Mouse (Mus musculus) heart, postnatal 0 days (tissue): ENCODE measurements around the gene Hils1.

ENCODE experiments used
- CTCF ChIP-seq: IDR thresholded peaks from 2 replicates; pipeline ENCODE4 v1.5.1; 2016; ENCODE audit warnings: antibody characterized with exemption, control low read depth, low read depth
- EP300 ChIP-seq: IDR thresholded peaks from 2 replicates; pipeline ENCODE4 v1.6.1; 2016; ENCODE audit warnings: antibody characterized with exemption, low read depth

GRCm38 (mm10) chr11:95006038-95006437 is 38.6 kb downstream of the Hils1 start:
- TF ChIP-seq CTCF: no peak
- no peak for TF ChIP-seq EP300
